Mouse (Mus musculus) thymus, adult 18-20 months (tissue): ENCODE results near the gene Efcab3.
"Not testable (repeated sequence)": the region's sequence is repeated elsewhere in the genome, so short reads cannot be mapped to it uniquely, and the experiment has no call there.

Source experiments
- DNase-seq, 2 experiments: peaks; one replicate each; pipeline ENCODE4 v3.0.0; 2022; ENCODE audit warnings: mixed read lengths in 2 of 2

The Efcab3 gene

DNA sequence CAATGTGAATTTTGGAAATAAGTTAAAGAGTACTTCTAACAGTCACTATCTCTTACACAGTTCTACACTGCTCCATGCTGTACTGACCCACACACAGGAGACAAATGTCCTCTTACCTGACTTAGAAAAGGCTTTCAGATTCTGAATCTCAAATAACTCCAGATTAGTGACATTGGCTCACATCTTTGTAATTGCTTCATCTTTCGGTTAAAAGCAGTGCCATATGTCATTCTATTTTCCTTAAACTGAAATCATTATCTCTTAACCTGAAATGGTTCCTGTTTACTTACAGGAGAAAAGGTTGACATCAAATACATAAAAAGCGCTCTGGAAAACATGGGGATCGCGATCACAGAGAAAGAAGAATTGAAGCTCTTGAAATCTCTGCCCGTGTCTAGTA lies at the start of gene Efcab3:
Gene Efcab3, plus strand, starts transcription at position 301 of the 400 bp plus-strand sequence.
- DNase-seq: no peak

DNA sequence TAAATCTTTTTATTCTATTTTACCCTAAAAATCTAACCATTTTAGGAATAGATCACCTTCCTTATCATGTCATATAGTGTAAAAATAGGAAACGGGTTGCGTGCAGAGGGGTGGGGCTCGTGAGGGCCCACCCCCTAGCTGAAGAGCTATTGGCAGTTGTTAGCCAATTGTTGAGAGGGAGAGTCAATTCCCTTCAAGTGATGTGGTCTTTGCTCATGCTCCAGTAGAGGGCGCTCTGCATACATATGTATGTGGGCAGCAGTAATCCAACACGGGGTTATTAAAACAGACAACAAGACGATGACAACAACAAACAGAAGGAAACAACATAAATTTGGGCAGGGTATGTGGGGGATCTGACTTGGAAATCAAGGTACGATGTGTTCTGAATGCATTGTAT lies 42.3 kb upstream of the Efcab3 start:
- no peak for DNase-seq

DNA sequence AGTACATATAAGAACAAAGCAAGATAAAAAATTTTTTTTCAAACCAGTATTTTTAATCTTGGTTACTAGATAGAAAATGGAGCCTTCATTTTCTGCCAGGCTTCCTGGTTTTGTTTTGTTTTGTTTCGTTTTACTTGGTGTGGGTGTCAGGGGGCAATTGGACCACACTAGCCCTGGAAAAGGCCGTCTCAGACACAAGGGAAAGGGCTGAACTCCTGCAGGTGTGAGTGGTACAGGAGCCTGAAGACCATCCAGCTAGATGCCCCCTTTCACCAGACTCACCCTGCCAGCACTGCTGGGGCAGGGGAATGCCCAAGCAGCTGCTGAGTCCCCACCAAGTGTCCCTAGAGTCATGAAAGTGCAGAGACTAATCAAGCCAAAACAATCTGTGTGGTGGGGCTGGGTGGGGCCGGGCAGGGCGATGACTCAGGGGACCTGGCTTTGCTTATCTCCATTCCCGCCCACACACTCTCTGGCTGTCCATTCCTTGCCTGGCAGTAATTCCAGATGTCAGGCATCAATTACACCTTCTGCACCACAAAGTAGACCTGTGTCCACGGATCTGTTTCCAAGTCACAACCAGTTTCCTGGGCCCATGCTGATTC lies 34.5 kb upstream of the Efcab3 start:
- DNase-seq: no peak

DNA sequence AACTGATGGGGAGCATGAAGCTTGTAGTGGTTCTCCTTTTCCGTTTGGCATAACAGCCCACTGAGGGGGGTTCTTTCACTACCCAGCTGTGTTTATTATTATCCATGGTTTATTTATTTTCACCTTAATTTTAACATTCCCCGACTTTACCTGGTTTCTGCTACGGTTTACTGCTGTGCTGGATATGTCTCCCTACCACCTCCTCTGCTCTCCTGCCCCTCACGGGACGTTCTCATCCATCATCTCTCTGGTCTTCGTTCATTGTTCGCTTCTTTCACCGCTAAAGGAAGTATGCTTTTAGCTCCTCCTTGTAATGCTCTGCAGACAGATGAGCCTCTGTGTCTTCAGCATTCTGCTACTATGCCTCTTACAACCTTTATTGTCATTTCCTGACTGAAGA lies 33.9 kb upstream of the Efcab3 start:
- DNase-seq: no peak

DNA sequence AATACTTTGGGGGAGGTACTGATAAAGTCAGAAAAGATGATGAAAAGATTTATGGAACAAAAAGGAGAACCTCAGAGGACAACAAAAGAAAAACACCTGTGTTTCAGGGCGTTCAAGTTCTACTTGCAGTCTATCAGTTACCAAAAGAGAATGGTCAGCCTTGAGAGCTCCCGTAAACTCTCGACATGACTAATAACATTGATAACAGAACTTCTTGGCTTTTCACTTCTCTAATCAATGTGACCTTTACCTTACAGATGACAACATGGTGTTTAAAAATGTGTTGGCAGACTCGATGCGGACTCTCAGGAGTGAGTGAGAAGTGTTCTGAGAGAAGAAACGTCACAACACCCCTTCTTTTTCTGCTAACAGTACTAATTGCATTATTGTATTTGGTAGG lies 33.2 kb upstream of the Efcab3 start:
- no peak for DNase-seq

DNA sequence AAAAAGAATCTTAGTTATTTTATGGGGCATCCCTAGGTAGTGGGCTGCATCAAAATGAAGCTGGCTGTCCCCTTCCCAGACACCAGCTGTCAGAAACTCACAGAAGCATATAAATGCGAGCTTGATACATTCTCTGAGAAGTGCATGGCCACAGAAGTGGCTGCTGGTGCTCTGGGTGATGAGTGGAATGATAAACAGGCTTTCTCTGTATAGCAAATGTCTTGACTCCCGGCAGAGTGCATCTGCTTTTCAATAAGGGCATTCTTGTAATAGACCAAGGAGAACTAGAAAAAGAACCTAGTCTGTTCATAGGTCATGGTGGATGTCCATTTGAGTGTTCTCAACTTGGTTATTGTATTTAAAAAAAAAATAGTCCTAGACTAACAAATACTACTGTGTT lies 32.3 kb upstream of the Efcab3 start:
- DNase-seq: no peak

DNA sequence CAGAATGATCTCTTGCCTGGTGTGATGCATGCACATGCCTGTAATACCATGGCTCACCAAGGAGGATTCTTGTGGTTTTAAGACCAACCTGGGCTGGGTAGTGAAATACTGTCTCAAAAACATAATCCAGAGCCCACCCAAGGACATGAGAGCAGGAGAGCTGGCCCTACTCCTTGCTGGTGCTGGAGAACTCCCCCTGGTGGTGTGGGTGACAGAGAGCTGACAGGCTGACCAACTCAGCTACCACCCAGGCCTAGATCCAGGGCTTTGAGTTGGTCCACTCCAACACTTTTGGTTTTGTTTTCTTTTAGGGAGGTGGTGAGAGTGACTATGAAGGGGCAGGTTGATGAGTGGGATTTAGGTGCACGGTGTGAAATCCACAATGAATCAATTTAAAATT lies 28.3 kb upstream of the Efcab3 start:
- DNase-seq: no peak

DNA sequence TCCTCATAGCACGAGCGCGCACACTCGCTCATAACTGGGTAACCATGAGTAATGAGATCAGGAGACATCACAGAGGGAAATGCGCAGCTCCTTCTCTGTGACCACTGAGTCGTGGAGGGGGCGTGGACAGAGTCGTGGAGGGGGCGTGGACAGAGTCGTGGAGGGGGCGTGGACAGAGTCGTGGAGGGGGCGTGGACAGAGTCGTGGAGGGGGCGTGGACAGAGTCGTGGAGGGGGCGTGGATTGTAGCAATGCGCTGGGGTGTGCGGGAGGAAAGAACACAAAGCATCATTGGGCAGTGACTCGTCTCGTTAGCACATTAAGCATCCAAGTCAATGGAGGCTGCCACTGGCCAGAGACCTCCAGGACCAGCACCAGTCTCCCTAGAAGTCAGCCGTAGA lies 49.1 kb downstream of the Efcab3 start:
- not testable (repeated sequence) for DNase-seq

DNA sequence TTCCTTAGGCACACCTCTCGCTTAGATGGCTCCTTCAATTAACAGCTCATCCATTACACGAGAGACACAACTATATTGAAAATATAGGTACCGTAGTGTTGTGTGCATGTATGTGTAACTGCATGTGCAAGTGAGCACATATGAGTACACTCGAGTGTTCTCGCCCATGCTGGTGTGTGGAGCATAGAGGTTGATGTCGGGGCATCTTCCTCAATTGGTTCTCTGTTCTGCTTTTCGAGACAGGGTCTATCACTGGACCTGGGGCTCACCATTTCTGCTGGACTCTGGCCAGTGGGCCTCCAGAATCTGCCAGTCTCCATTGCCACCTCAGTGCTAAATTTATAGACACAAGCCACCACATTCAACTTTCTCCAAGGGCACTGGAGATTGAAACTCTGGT lies 54.4 kb downstream of the Efcab3 start:
- DNase-seq: no peak

DNA sequence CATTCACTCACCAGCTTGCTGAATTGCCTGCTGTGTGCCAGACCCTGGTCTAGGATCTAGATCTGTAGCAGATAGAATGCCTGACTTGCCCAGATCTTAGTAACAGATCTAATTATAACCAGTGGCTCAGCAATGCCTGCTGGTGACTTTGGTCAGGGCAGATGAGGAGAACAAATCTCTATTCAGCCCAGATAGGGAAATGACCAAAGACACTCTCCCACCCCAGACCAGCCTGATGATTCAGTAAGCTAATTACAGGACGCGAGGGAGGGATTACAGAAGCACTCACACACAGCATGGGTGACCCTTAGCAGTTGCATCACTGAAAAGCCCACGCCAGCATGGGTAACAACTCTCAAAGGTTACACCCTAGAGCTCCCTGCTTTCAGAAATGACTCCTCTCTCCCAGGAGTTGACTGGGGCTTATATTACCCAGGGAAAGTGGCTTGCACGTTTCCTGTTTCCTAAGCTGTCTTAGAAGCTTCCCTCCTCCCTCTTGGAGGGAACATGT lies 57.2 kb downstream of the Efcab3 start:
- no peak for DNase-seq

DNA sequence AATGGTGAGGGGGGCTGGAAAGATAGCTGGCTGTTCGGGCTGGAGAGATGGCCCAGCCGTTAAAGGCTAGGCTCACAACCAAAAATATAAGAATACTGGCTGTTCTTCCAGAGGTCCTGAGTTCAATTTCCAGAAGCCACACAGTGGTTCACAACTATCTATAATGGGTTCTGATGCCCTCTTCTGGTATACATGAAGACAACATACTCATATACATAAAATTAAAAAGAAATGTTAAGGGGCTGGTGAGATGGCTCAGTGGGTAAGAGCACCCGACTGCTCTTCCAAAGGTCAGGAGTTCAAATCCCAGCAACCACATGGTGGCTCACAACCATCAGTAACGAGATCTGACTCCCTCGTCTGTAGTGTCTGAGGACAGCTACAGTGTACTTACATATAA lies 58.4 kb downstream of the Efcab3 start:
- DNase-seq: not testable (repeated sequence)

DNA sequence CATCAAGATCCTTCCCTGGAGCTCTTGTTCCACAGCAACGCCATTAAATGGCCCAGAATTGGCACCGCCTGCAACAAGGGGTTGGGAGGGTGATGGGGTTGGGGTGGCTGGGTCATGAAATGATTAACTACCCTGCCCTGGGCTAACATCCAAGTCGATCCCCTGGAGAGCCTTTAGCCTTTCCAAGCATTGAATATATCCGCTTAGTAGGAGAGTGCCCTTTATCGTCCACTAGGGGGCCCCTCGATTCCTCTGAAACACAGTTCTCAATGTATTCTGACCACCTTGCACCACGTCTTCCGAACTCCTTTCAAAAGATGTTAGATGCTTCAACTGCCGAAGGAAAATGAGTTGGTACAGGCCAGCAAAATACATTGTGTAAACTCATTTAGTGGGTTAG lies 60.6 kb downstream of the Efcab3 start:
- peak in 1 of 2 experiments; percentile 12 for DNase-seq

DNA sequence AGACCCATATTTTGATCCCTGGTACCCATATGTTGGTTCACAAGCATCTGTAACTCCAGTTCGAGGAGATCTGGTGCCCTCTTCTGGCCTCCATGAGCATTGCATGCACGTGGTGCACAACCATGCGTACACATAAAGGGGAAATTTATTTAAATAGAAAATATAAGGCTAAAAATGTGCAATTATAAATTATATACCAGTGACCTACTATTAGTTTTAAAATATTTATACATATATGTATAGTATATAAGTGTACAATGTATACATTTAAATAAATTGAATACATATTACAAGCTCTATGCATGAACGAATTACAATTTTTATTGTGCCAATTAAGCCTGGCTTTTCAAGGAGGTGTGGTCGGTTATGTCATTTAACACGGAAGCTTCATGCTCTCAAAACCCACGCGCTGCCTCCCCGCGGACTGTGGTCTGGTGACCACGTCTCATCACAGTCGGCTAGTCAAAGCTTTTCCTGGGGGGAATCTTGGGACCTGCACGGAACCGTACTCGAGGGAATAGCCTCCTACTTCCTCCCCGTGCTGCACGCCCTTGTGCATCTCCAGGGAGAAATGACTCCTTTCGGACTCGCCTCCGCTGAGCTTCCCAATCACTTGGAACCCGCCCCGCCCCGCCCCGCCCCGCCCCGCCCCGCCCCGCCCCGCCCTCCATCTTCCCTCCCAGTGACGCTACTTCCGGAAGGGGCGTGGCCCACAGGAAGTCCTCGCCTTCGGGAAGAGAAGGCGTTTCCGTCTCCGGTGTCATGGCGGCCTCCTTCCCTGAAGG lies 62.5 kb downstream of the Efcab3 start, which contains the start of gene Mettl2:
Gene Mettl2, plus strand, starts transcription at position 691 of the 785 bp plus-strand sequence.
- DNase-seq: peak; percentile 49 to 65

DNA sequence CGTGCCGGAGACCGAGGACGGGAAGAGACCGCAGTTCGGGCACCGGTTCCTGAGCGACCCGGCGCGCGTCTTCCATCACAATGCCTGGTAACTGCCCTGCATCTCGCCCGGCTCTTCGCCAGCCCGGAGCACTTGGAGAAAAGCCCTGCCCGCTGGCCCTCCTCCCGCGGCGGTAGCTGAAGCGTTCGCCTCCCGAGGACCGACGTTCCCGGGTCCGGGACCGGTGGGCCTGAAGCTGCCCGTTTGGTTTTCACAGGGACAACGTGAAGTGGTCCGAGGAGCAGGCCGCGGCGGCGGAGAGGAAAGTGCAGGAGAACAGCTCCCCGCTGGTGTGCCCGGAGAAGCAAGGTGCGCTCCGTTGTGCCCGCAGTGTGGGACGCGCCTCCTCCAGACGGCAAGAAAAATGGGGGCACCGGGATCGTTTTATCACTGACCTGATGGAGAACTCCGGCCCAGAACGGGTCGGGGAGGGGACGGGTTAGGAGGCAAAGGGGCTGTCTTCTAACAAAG lies 63.2 kb downstream of the Efcab3 start:
- no peak for DNase-seq

DNA sequence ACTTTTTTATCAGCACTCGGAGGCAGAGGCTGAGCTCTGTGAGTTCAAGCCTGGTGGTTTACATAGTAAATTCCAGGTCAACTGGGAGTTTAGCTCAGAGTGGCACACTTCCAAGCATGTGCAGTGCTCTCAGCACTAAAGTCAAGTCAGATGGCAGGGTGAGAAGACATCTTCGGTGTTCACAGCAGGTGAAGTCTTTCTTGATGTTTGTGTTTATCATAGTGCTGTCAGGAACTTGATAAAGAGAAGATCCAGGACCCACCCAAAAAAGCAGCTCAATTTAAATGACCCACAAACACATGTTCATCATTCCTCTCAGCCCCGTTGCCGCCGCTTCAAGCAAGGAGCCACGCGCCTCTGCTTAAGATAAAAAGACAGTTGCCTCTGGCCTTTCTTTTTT lies 72.3 kb downstream of the Efcab3 start:
- no peak for DNase-seq

DNA sequence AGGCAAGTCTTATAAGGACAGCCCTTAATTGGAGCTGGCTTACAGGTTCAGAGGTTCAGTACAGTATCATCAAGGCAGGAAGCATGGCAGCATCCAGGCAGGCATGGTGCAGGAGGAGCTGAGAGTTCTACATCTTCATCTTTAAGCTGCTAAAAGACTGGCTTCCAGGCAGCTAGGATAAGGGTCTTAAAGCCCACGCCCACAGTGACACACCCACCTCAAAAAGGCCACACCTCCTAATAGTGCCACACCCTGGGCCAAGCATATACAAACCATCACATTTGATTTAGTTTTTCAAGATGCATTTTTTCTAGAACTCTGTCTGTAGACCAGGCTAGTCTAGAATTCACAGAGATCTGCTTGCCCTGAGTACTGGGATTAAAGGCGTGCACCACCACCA lies 73.9 kb downstream of the Efcab3 start:
- DNase-seq: not testable (repeated sequence)

DNA sequence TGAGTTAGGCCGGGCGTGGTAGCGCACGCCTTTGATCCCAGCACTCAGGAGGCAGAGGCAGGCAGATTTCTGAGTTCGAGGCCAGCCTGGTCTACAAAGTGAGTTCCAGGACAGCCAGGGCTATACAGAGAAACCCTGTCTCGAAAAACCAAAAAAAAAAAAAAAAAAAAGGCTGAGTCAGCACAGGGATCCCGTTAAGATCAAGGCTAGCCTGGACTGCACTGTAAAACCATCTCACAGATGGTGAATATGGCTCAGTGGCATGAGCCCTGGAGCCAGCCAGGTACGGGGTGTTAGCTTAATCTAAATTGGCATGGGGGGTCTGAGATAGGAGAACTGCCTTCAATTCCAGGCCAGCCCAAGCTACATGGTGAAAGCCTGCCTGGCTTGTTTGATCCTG lies 77.1 kb downstream of the Efcab3 start:
- not testable (repeated sequence) for DNase-seq

DNA sequence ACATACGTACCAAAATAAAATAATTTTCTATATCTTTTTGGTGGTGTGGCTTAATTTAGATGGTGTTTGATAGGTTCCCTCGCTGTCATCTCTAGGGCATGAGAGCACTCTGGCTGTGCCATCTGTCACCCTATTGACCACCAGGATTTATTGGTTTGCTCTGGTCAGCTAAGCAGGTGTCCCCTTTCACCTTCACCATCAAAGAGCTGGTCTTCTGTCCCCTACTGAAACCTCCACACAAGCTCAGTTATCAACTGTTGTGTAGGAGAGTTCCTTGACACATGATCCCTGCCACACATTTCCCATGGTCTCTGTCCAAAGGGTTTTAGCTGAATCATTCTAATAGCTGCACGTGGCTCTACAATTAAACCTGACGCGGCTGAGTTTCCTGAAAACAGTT lies 77.7 kb downstream of the Efcab3 start:
- no peak for DNase-seq

DNA sequence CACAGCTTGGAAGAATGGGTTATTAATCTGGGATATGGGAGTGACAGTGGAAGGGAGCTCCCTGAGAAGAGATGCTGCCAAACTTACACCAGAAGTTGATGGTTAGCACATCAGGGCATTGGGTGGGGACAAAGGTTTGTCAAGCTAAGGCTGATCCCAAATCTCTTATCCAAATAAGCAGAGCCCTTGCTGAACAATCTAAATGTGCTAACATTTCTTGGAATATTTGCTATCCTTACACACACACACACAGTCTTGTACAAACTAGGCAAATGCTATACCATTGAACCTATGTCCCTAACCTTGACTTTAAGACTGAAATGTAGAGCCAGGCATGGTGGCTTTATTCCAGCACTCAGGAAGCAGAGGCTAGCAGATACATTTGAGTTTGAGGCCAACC lies 80.2 kb downstream of the Efcab3 start:
- DNase-seq: no peak

DNA sequence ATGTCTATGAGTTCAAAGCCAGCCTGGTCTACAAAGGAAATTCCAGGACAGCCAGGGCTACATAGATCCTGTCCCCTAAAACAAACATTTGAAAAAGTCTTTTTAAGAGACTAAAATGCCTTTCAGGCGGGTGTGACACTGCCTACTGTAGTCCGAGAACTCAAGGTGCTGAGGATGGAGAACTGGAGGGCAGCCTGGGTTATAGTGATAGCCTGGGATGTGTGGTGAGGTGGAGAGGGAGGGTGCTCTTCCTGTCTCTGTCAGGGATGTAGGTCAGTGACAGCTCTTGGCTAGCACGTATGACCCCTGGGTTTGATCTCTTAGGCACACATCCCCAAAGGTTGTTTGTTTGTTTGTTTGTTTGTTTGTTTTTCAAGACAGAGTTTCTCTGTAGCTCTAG lies 80.7 kb downstream of the Efcab3 start:
- DNase-seq: no peak

DNA sequence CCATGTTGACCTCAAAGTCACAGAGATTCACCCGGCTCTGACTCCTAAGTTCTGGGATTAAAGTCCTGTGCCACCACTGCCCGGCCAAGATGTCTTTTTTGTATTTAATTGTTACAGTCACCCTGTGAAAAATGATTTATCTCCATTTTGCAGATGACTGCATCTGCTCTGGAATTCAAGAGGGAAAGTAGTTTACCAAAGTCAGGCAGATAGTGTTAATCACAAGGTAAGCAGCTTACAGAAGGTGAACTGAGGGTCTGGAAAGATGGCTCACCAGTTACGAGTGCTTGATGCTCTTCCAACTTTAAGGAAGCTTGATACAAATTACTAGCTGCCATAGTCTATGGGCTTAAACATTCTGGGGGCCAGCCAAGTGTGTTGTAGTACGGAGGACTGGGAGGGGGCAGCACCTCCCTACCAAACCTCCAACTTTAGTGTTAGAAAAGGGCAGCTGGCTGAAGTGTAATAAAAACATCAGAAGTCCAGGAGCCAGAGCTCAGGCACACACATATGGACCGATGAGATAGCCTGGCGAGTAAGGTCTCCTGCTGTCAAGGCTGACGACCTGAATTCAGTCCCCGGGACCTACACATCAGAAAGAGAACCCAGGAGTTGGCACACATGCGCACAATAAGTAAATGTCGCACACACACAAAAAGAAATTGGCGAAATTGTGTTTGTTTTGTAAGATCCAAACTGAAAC lies 81.3 kb downstream of the Efcab3 start:
- DNase-seq: no peak

DNA sequence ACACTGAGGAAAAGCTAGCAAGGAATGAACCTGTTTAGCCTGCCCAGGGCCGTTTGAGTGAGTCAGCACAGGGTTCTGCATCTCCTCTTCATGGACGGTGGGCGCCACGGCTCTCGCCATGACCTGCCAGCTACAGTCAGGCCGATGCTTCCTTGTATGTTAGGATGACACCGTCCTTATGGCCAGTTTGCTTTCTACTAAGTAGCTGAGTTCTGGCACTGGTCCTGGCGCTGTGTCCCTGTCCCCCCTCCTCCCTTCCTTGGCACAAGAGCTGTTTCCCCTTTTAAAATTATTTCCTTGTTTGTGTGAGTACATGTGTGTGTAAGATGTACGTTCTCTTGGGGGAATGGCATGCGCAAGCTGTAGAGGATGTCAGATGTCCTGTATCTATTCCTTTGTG lies 81.8 kb downstream of the Efcab3 start:
- no peak for DNase-seq

DNA sequence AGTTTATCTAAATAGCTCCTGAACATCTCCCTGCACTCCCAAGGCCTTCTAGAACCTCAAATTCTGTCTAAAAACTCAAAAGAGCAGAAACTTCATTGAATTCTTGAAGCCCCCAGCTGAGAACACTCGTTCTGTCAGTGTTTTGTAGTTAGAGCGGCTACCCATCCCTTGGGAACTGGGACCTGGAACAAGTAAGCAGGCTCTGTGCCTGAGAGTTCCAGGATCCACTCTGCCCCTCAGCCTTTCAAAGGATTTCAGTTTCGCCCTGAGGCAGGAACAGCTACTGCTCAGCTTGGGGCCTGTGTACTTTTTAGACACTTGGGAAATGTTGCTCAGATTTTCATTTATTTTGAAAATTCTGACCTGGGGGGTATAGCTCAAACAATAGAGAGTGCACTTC lies 83.2 kb downstream of the Efcab3 start, which contains the start of gene Gm10842:
Gene Gm10842, plus strand, starts transcription at position 301 of the 400 bp plus-strand sequence.
- no peak for DNase-seq
